ENCODE assay signal across 8 mouse cellular contexts in genomic region chr9:116808401-116808800, GRCm38 (mm10).
A peak's percentile ranks its signal among the peaks of the same experiment; 100 is the strongest.
DNase-seq lines count a peak whose midpoint lies in the region; ATAC-seq and TF ChIP-seq lines count a peak whose summit lies in the region.
"Had no signal": no experiment of that assay in that cellular context is flagged by ENCODE, and none has a peak within 500 bp of the region (broad histone marks: within the 10 kb centered on the region; RNA-seq: fewer than 3 reads in every experiment).

No protein-coding gene starts in this region.

- WGBS in liver, postnatal 0 days (ENCODE audit: insufficient replicate concordance) = 65% methylated on average over 4 of the region's 4 CpGs
- 77% methylated on average over 4 of the region's 4 CpGs for WGBS in liver, embryonic 11.5 days
- WGBS in forebrain, embryonic 13.5 days = 49% methylated on average over 4 of the region's 4 CpGs
- WGBS in stomach, embryonic 14.5 days = 68% methylated on average over 4 of the region's 4 CpGs

- TF ChIP-seq EP300 in liver, postnatal 0 days (IDR thresholded peaks at IDR 0.05; ENCODE audit: low read depth) = peak; percentile 45; the same call in 1 of the 2 replicates

- no peaks in the 10 kb centered on the region for H3K4me1 ChIP-seq in liver, postnatal 0 days (ENCODE audit: insufficient read depth)
- no peaks in the 10 kb centered on the region; the same call in 1 of the 2 replicates for H3K4me1 ChIP-seq in liver, embryonic 11.5 days (replicated peaks; ENCODE audit: control insufficient read depth, insufficient read depth, low read length)
- H3K4me1 ChIP-seq in forebrain, embryonic 13.5 days = peaks cover 22% of the 10 kb centered on the region
- H3K4me1 ChIP-seq in stomach, embryonic 14.5 days (ENCODE audit: control insufficient read depth, insufficient read depth, low read length) = peaks cover 14% of the 10 kb centered on the region; the same call in 1 of the 2 replicates

- no peaks in the 10 kb centered on the region for H3K27me3 ChIP-seq in liver, postnatal 0 days (ENCODE audit: insufficient read depth, low read length)
- no peaks in the 10 kb centered on the region for H3K27me3 ChIP-seq in liver, embryonic 11.5 days (replicated peaks; ENCODE audit: control insufficient read depth, insufficient read depth, low read length)
- peaks cover 44% of the 10 kb centered on the region for H3K27me3 ChIP-seq in forebrain, embryonic 13.5 days
- no peaks in the 10 kb centered on the region for H3K27me3 ChIP-seq in stomach, embryonic 14.5 days (ENCODE audit: control insufficient read depth, insufficient read depth, low read length)

- H3K4me3 ChIP-seq in liver, postnatal 0 days (ENCODE audit: low read depth, low read length) = no peak overlapping the region
- H3K4me3 ChIP-seq in liver, embryonic 11.5 days (ENCODE audit: low read depth, low read length) = no peak overlapping the region
- H3K4me3 ChIP-seq in forebrain, embryonic 13.5 days = no peak overlapping the region
- H3K4me3 ChIP-seq in stomach, embryonic 14.5 days (ENCODE audit: low read depth, low read length) = no peak overlapping the region

- no peak overlapping the region for H3K9ac ChIP-seq in liver, postnatal 0 days (replicated peaks)
- no peak overlapping the region for H3K9ac ChIP-seq in liver, embryonic 11.5 days (ENCODE audit: low read depth, low read length)
- no peak overlapping the region for H3K9ac ChIP-seq in forebrain, embryonic 13.5 days
- H3K9ac ChIP-seq in stomach, embryonic 14.5 days (replicated peaks; ENCODE audit: low read depth, low read length) = no peak overlapping the region

- no peak overlapping the region for H3K27ac ChIP-seq in liver, postnatal 0 days (ENCODE audit: low read depth)
- H3K27ac ChIP-seq in liver, embryonic 11.5 days (ENCODE audit: low read depth, low read length) = no peak overlapping the region
- peak overlapping the region; percentile 60; the same call in 1 of the 2 replicates for H3K27ac ChIP-seq in forebrain, embryonic 13.5 days
- H3K27ac ChIP-seq in stomach, embryonic 14.5 days (ENCODE audit: low read length) = peak overlapping the region; percentile 71

- no peak for TF ChIP-seq CTCF in liver, postnatal 0 days (IDR thresholded peaks at IDR 0.05; ENCODE audit: low read depth)

- no peaks in the 10 kb centered on the region for H3K36me3 ChIP-seq in liver, postnatal 0 days (replicated peaks; ENCODE audit: insufficient read depth, low read length)
- H3K36me3 ChIP-seq in liver, embryonic 11.5 days (ENCODE audit: control insufficient read depth, insufficient read depth, low read length) = no peaks in the 10 kb centered on the region
- no peaks in the 10 kb centered on the region for H3K36me3 ChIP-seq in forebrain, embryonic 13.5 days (ENCODE audit: poor library complexity, severe bottlenecking)
- H3K36me3 ChIP-seq in stomach, embryonic 14.5 days (ENCODE audit: control insufficient read depth, insufficient read depth, low read length) = peaks cover 3% of the 10 kb centered on the region; the same call in 1 of the 2 replicates

- no peak overlapping the region for H3K4me2 ChIP-seq in liver, postnatal 0 days (ENCODE audit: low read depth, low read length)
- no peak overlapping the region for H3K4me2 ChIP-seq in liver, embryonic 11.5 days
- H3K4me2 ChIP-seq in forebrain, embryonic 13.5 days = no peak overlapping the region
- H3K4me2 ChIP-seq in stomach, embryonic 14.5 days (replicated peaks; ENCODE audit: low read depth, low read length) = no peak overlapping the region

- DNase-seq in liver, postnatal 0 days = no peak
- no peak for DNase-seq in liver, embryonic 11.5 days (ENCODE audit: low spot score)
- peak; percentile 71 for DNase-seq in kidney, postnatal 14 days
- no peak for DNase-seq in spleen, adult 12 weeks (ENCODE audit: low spot score)
- DNase-seq in c-Kit-positive CD71-positive TER-119-positive erythroid progenitor cells, embryonic 14.5 days (ENCODE audit: low spot score) = no peak

- no peak for ATAC-seq in liver, postnatal 0 days
- no peak for ATAC-seq in liver, embryonic 11.5 days (replicated peaks; ENCODE audit: low FRiP score)
- ATAC-seq in forebrain, embryonic 13.5 days = no peak
- no peak for ATAC-seq in stomach, embryonic 14.5 days (ENCODE audit: insufficient number of reproducible peaks, insufficient read depth, low FRiP score, low read depth)
- ATAC-seq: inflammation-experienced regulatory T-cells, adult 6 months had no signal

- no peaks in the 10 kb centered on the region for H3K9me3 ChIP-seq in liver, postnatal 0 days (ENCODE audit: low read length)
- H3K9me3 ChIP-seq in liver, embryonic 11.5 days (ENCODE audit: control insufficient read depth, low read length) = no peaks in the 10 kb centered on the region
- no peaks in the 10 kb centered on the region for H3K9me3 ChIP-seq in forebrain, embryonic 13.5 days (replicated peaks)
- no peaks in the 10 kb centered on the region for H3K9me3 ChIP-seq in stomach, embryonic 14.5 days (ENCODE audit: control insufficient read depth, low read depth, low read length)

Comparison
In these comparisons a context has a peak if more than half of its experiments do, and no peak if none do; other contexts are left out.
1. H3K27ac ChIP-seq: peak in forebrain, embryonic 13.5 days (single experiment) and stomach, embryonic 14.5 days (single experiment); none in liver, postnatal 0 days (single experiment) and liver, embryonic 11.5 days (single experiment).